Mouse (Mus musculus) kidney, adult 2 months (tissue): ENCODE measurements around the gene Pdpk1. TPM values are rescaled to one million over a fixed set of nuclear protein-coding genes. Genes with fewer than 3 reads are reported as not detected.

Source experiments
- DNase-seq: peaks from one replicate; pipeline ENCODE4 v3.0.0; 2021
- H3K27ac ChIP-seq: fragments of 200-500 bp; 2 replicates; pipeline ENCODE4 v1.5.1; 2012; ENCODE audit warnings: low read depth, low read length, control low read depth, inconsistent platforms; ENCODE audit not compliant: insufficient read depth
- H3K27me3 ChIP-seq: fragments of 200-500 bp; replicated peaks from 2 replicates; pipeline ENCODE4 v1.6.1; 2012; ENCODE audit warnings: mild to moderate bottlenecking, moderate library complexity, low read length, inconsistent platforms; ENCODE audit not compliant: control insufficient read depth, insufficient read depth
- H3K36me3 ChIP-seq: fragments of 200-500 bp; 2 replicates; pipeline ENCODE4 v1.6.1; 2012; ENCODE audit warnings: mild to moderate bottlenecking, moderate library complexity, low read length, inconsistent platforms; ENCODE audit not compliant: control insufficient read depth, insufficient read depth
- H3K4me1 ChIP-seq: fragments of 200-500 bp; 2 replicates; pipeline ENCODE4 v1.6.1; 2011; ENCODE audit warnings: low read length; ENCODE audit not compliant: control insufficient read depth, insufficient read depth
- H3K4me3 ChIP-seq: fragments of 200-500 bp; 2 replicates; pipeline ENCODE4 v1.5.1; 2011; ENCODE audit warnings: mild to moderate bottlenecking, low read depth, low read length, control low read depth; ENCODE audit not compliant: insufficient read depth
- CTCF ChIP-seq: fragments of 200-500 bp; conservative IDR thresholded peaks from 2 replicates; pipeline ENCODE4 v1.5.1; 2011; ENCODE audit warnings: low read depth, mild to moderate bottlenecking, control low read depth, low read length, moderate library complexity, mixed read lengths; ENCODE audit not compliant: insufficient read depth, insufficient read length
- POLR2A ChIP-seq: fragments of 200-500 bp; IDR thresholded peaks from one replicate; pipeline ENCODE4 v1.6.1; 2011; ENCODE audit warnings: low read depth, low read length, control low read depth
- WGBS: fragments of 180-500 bp; shearing (Covaris S2); methylation state at CpG from one replicate; pipeline ENCODE4 v1.1.7; 2018; 5-methylcytosine and 5-hydroxymethylcytosine counted together
- polyA plus RNA-seq: library from polyadenylated mRNA; depleted of rRNA; stranded (reverse); fragments of >200 nt; gene quantifications from 2 replicates; pipeline ENCODE4 v1.2.3, GENCODE M21; 2012

Gene Pdpk1
- polyA plus RNA-seq, 1 experiment: 17.1 TPM

DNA sequence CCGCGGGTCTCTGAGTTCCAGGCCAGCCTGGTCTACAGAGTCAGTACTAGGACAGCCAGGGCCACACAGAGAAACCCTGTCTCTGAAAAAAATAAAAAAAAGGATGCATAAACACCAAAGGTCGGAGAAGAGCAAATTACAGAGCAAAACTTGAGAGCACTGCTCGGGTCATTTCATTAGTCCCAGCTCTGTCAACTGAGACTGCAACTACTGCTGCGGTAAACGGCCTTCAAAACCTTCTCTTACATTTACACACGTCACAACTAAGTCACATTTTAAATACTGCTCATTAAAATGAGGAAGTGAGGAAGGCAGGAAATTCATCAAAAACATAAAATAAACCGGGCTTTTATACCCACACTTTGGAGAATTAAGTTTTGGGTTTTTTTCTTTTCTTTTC, 42.1 kb upstream of the Pdpk1 start:
- Histone ChIP-seq H3K27ac (no peak overlapping the region), H3K27me3 (no peaks in the 10 kb centered on the region), H3K4me3 (no peak overlapping the region), H3K4me1 (no peaks in the 10 kb centered on the region), H3K36me3 (no peaks in the 10 kb centered on the region)
- TF ChIP-seq POLR2A: no peak
- no peak for TF ChIP-seq CTCF
- WGBS: 63% methylated on average over 8 of the region's 8 CpGs
- DNase-seq: no peak

DNA sequence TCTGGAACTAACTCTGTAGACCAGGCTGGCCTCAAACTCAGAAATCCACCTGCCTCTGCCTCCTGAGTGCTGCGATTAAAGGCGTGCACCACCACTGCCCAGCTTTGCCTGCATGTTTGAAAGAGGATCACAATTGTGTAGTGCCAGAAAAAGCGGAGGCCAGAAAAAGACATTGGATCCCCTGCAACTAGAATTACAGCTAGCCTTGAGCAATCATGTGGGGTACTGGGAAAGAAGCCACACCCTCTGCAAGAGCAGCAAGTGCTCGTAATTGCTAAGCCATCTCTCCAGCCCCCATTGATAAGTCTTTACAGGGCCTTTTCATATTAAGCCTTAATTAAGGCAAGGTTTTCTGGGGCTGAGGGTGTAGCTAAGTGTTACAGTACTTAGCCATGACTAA, 40.8 kb upstream of the Pdpk1 start:
- Histone ChIP-seq H3K4me3 (no peak overlapping the region), H3K27ac (no peak overlapping the region), H3K27me3 (no peaks in the 10 kb centered on the region), H3K36me3 (no peaks in the 10 kb centered on the region), H3K4me1 (no peaks in the 10 kb centered on the region)
- 89% methylated on average over 4 of the region's 4 CpGs for WGBS
- no peak for DNase-seq
- TF ChIP-seq CTCF (no peak), POLR2A (no peak)

DNA sequence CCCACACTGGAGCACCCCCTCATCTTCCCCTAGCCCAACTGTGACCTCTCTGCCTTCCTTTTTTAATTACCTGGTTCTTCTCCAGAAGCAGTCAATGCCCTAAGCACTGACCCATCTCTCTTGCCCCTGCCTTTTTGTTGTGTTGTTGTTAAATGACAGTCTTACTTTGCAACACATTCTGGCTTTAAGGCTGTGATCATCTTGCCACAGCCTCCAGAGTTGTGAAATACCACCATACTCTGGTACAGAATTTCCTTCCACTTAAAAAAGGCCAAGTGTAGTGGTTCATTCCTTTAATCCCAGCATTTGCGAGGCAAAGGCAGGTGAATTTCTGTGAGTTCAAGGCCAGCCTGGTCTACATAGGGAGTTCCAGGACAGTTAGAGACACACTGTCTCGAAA, 40.2 kb upstream of the Pdpk1 start:
- Histone ChIP-seq H3K36me3 (no peaks in the 10 kb centered on the region), H3K4me1 (no peaks in the 10 kb centered on the region), H3K4me3 (no peak overlapping the region), H3K27me3 (no peaks in the 10 kb centered on the region), H3K27ac (no peak overlapping the region)
- WGBS: 91% methylated on average over 2 of the region's 2 CpGs
- no peak for DNase-seq
- TF ChIP-seq POLR2A (no peak), CTCF (no peak)

DNA sequence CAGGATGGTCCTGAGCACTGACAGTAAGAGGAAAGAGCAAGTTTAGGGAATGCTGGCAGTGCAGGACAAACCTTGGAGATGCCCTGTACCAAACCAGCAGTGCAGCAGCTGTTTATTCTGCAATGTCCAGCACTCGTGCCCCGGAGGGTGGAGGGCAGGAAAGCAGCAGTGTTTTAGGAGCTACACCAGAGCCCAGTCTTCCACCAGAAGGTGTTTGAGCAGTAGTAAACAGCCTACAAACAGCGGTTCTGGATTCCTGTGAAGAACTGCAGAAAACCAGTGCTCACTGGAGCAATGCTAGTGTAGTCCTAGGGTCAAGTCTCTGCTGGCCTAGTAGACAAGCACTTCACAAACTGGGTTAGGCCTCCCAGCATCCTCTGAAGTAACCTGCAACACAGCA, 23.5 kb upstream of the Pdpk1 start:
- Histone ChIP-seq H3K36me3 (no peaks in the 10 kb centered on the region), H3K27me3 (no peaks in the 10 kb centered on the region), H3K4me3 (no peak overlapping the region), H3K4me1 (peaks cover 6% of the 10 kb centered on the region), H3K27ac (no peak overlapping the region)
- no peak for DNase-seq
- WGBS: 70% methylated on average over 3 of the region's 3 CpGs
- TF ChIP-seq POLR2A (no peak), CTCF (no peak)

DNA sequence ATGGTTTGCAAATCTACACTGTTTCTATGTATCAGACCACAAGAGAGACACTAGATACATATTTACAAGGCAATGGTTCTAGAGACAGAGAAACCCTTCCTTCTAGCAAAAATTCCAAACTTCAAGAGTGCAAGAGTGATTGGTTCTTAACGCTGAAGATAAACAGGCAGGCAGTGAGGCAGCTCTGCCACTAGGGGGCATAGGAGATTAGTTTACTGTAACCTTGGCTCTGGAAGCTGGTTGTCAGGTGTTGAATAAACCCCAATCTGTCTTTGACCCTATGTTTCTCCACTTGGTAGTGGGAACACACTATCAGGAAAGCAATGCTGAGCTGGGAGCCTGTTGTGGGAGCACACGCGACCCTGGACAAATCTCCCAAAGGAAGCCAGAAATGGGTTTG, 22.7 kb upstream of the Pdpk1 start:
- WGBS: 2% methylated on average over 3 of the region's 3 CpGs
- Histone ChIP-seq H3K36me3 (no peaks in the 10 kb centered on the region), H3K4me1 (peaks cover 6% of the 10 kb centered on the region), H3K4me3 (no peak overlapping the region), H3K27ac (no peak overlapping the region), H3K27me3 (no peaks in the 10 kb centered on the region)
- TF ChIP-seq POLR2A: no peak
- TF ChIP-seq CTCF: peak; percentile 92
- peak; percentile 78 for DNase-seq

DNA sequence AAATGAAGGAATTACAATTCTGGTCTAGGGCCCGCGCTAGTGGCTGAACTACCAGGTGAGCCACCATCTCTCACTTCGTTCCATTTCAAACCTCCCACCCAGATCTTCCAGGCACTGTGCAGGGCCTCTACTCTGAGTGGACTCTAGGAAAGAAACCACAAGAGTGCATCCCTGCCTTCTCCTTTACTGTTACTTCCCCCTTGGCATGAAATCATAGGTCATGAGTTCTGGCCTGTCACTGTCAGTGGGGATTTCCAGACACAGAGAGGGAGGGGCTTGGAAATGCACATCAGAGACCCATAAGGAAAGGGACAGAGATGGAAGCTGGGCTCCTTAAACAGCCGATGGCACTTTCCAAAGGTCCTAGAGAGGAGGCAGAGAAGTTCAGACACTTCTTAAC, 21.0 kb upstream of the Pdpk1 start:
- TF ChIP-seq POLR2A (no peak), CTCF (no peak)

DNA sequence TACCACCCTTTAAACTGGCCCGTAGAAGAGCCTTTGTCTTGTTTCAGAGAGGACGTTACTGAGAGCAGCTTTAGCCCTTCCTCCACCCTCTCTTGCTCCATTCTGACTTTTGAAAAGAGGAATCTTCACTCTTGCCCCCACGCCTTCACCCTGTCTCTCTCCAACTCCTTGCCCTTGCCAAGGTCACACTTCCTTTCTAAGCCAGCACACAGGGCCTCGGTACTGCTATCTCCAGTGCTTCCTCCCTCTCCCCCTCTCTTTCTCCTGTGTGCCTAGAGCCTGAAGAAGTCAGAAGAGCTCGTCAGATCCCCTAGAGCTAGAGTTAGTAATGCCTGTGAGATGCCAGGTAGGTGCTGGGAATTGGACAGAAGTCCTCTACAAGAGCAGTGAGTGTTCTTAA, 20.0 kb upstream of the Pdpk1 start:
- H3K4me3 ChIP-seq: no peak overlapping the region
- no peak for DNase-seq
- H3K36me3 ChIP-seq: no peaks in the 10 kb centered on the region
- no peaks in the 10 kb centered on the region for H3K27me3 ChIP-seq
- peaks cover 12% of the 10 kb centered on the region for H3K4me1 ChIP-seq
- TF ChIP-seq CTCF (no peak), POLR2A (no peak)
- 72% methylated on average over 5 of the region's 5 CpGs for WGBS
- H3K27ac ChIP-seq: peak overlapping the region; percentile 100; the same call in 1 of the 2 replicates

More for the DNA sequence above, 21.0 kb upstream of the Pdpk1 start:
- Histone ChIP-seq H3K27me3 (no peaks in the 10 kb centered on the region), H3K36me3 (no peaks in the 10 kb centered on the region), H3K4me3 (no peak overlapping the region), H3K4me1 (peaks cover 8% of the 10 kb centered on the region), H3K27ac (no peak overlapping the region)
- 87% methylated on average over 4 of the region's 4 CpGs for WGBS
- DNase-seq: no peak

DNA sequence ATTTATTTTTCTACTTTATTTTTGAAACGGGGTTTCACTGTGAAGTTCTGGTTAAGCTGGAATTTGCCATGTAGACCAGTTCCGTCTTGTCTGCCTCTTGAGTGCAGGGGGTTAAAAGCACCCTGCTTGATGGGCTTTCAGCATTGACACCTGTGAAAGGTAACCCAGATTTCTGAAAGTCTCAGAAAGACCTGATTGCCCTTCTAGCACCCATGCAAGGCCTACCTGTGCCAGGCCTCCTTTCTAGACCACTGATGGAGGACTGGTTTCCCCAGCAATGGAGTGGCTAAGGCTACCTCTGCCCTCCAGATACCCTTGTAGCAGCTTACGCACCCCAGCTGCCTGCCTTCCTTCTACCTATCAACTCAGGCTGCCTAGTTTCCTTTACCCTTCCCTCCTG, 19.4 kb upstream of the Pdpk1 start:
- H3K4me3 ChIP-seq: peak overlapping the region; percentile 78
- WGBS: 43% methylated on average over 3 of the region's 3 CpGs
- no peaks in the 10 kb centered on the region for H3K36me3 ChIP-seq
- H3K27me3 ChIP-seq: no peaks in the 10 kb centered on the region
- TF ChIP-seq CTCF (no peak), POLR2A (no peak)
- no peak for DNase-seq
- peaks cover 15% of the 10 kb centered on the region for H3K4me1 ChIP-seq
- peak overlapping the region; percentile 100 for H3K27ac ChIP-seq
